Mouse (Mus musculus): ENCODE data around the gene Prr12.

Prr12 gene

DNA sequence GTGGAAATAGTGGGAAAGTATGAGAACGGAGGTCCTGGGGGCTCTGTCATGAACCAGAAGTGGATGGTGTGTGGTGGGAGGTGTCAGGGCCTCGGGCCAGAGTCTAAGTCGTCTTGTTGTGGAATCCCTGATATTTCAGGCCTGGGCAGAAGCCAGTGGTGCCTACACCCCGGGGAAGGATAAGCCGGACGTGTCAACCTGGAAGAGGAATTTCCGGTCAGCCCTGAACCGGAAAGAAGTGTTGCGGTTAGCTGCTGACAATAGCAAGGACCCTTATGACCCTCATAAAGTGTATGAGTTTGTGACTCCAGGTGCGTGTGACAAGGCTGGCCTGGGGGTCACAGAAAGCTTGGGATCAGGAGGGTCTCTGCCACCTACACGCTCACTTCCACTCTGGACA, 52.9 kb downstream of the Prr12 start:
- DNase-seq (ENCODE audit: low read depth, low spot score), result no peak

DNA sequence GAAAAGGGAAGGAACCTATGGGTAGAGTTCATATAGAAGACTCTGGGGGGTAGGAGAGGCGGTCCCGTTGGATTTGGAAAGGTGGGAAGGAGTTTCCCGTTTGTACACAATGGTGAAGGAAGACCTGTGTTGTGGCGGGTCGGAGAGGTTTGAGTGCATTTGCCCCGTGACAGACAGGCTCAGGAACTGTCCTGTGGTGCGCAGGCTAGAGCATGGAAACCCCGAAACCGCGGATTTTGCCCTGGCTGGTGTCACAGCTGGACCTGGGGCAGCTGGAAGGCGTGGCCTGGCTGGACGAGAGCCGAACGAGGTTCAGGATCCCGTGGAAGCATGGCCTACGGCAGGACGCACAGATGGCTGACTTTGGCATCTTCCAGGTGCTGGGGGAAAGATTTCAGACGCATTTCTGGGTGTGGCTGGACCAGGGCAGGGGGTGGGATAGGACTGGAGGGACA, 54.2 kb downstream of the Prr12 start, which contains the start of gene Bcl2l12:
TSS of gene Bcl2l12 (minus strand) at position 212 of the 455 bp plus-strand sequence.
- no peak for DNase-seq (ENCODE audit: low read depth, low spot score)

DNA sequence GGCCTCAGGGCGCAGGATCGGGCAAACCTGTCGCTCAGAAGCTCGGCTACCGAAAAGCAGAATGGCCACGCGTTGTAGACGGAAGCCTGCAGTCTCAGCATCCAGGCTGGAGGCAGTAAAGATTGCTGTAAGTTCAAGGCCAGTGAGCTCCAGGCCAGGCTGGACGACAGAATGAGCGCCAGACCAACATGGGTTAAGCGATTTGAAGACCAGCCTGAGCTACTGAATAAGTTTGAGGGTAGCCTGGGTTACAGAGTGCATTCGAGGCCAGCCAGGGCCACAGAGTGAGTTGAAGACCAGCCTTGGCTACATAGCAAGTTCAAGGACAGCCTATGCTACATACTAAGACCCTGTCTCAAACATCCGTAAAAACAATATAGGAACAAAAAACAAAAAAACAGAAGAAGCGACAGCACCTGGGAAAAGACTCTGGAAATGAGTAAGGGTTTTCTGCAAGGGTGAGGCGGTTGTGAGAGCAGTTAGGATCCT, 54.7 kb downstream of the Prr12 start:
- no peak for DNase-seq (ENCODE audit: low read depth, low spot score)

DNA sequence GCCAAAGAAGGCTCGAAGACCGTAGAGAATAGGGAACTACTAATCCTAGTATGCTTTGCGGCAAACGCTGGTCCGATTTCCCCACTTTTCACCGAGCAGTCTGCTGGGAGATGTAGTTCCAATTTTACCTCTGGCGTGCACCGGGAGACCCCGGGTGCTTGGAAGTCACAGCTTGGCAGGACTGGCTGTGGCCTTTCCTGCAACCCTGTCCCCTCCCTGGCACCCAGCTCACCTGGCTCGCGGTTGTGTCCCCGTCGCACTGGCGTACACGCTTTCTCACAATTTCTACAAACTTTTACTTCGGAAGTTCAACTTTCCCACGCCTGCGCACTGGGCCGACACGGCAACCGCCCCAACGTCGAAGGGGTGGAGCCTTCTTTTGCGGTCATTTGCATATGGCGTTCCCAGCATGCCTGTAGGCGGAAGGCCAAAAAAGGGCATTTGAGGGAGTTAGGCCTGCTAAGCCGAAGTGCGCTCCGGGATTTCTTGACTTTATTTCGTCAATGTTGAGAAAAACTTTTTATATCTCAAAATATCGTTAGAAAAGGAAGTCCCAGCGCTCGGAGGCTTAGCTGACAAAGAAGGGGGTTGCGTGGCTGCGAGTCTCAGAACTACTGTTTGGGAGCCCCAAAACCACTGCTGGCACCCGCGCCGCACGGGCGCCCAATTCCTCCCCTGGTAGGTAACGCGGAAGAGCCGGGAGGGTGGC, 55.3 kb downstream of the Prr12 start, which contains the start of gene Irf3:
TSS of gene Irf3 (plus strand) at position 418 of the 709 bp plus-strand sequence.
- DNase-seq (ENCODE audit: low read depth, low spot score), result peak; percentile 87

DNA sequence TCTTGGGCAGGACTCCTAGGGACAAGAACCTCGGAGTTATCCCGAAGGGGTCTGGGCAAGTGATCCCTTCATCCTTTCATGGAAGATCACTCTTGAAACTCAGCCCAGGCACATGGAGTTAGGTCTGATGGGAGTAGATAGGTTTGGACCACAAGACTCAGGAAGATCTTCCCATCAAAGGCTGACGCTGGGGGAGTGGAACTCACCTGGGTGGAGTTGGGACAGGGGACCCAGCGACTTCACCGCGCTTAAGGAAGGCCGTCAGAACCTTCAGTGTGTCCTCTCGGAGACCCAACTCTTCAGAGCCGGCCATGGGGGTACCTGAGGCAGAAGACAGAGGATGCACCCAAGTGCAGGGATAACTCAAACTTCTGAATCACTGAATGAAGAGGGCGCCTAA, 56.0 kb downstream of the Prr12 start:
- DNase-seq (ENCODE audit: low read depth, low spot score), result no peak

DNA sequence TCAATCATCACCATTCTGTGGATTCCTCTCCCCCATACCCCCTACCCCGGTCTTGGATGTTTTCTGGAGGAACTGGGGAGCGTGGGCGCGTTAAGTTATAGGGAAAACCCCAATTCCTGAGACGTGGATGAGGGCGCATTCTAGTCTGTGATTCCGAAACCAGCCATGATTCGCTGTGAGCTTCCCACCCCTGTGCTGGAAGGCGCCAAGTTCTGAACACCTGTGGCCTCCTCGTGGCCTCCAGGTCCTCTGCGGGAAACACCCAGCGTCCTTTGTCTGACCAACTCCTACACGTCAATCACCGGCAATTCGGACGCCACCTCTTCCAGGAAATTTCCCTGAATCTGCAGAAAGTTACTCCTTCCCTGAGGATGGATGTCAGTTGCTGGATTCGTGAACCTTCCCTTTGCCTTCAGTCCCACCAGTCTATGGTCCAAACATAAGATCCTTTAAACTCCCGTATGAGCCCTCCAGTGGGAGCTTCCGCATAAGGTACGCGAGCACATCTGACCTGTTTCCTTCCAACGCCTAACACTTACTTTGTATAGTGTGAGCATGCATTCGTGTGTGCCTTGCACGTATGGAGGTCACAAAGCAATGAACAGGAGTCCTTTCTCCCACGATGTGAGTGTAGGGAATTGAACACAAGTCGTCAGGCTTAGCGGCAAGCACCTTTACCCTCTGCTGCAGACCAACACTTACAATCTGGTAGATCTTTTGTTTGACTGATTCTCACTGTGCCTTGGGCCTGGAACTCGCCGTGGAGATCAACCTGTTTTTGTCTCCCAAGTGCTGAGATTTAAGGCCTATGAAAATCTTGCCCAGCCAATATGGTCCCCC, 65.6 kb downstream of the Prr12 start:
- DNase-seq (ENCODE audit: low read depth, low spot score), result no peak

DNA sequence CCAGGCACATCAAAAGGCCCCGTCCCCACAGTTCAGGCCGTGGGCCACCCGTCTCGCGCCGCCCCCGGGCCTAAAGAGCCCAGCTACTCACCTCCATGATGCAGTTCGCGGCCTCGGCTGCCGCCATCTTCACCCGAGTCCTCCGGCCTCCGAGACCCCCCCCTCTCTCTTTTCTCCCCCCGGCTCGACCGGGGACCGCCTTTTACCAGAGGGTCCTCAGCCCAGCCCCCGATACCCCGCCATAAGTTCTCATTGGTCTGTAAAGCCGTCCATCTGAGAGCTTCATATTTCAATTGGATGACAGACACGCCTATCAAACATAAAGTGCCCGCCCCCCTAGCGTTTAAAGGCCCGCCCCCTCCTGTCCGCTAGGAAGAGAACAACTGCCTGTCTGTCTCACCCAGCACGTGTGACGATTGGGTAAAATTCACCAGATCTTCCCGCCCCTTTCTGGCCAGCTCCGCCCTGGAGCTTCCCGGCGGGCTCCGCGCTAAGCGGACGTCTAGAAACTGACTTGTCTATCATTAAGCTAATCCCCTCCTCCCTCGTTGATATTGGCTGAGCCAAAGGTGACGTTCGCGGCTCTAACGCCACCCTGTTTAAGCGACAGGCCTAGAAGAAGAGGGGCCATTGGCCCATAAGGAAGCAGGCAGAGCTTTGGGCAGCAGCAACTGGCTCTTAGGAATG, 66.3 kb downstream of the Prr12 start, which contains the start of gene Prmt1:
TSS of gene Prmt1 (minus strand) at position 377 of the 687 bp plus-strand sequence.
- DNase-seq (ENCODE audit: low read depth, low spot score), result peak; percentile 98

- peak; percentile 55 for DNase-seq (ENCODE audit: low read depth, low spot score)
These were observed 67.0 kb downstream of the Prr12 start for GRCm38 (mm10) chr7:44985595-44986191.

DNA sequence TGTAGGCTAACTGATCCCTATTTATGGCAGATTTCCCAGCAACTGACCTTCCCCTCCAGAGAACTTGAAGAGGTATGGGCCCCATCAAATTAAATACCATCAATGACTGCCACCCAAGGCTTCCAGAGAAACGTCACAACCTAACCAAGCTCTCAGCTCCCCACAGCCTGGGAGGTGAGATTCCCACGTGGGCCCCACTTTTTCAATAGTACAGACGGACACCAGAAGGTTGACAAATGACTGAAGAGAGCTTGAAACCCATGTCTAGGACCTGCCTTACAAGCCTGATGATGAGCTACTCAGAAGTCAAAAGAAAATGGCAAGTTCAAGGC, 67.9 kb downstream of the Prr12 start:
- DNase-seq (ENCODE audit: low read depth, low spot score), result no peak

DNA sequence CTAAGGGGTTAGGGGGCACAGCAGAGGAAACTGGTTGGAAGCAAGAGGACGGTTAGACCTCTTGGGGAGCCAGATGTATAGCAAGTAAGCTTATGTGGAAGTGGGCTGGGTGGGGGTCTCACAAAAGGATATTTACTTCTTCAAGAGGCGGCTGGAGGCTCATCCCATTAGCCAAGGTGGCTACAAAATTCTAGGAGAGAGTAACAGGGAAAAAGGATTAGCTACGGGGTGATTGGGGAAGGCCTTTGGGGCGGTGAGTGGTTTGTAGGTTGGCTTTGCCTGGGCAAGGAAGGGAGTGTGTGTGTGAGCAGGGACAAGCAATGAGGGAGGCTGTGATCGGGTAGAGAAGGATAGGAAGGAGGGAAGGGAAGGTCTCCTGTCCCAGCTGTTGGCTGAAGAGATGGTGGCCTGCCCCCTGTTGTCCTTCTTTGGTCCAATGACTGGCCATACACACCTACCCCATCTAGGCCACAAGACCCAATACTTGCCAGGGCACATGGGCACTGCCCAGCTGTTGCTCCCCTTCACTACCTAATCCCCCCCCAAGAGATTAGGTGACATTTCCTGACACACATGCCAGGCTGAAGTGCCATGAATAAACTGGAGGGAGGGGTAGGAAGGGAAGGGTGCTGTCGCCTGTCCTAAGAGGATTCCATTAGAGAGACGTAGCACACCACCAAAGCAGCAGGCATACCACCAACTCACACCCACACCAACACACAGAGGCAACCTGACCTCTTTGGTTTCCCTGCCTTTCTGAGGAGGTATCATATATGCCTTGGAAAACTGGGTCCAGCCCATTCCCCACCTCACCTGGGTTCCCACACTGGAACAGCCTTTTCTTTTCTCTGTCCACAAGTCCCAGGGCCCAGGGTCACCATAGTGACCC, 68.5 kb downstream of the Prr12 start:
- no peak for DNase-seq (ENCODE audit: low read depth, low spot score)

GRCm38 (mm10) chr7:44983085-44983484, 69.6 kb downstream of the Prr12 start:
- peak; percentile 58 for DNase-seq (ENCODE audit: low read depth, low spot score)

GRCm38 (mm10) chr7:44981539-44981938, 71.1 kb downstream of the Prr12 start:
- DNase-seq (ENCODE audit: low read depth, low spot score), result no peak

- DNase-seq (ENCODE audit: low read depth, low spot score), result no peak
These were observed 74.4 kb downstream of the Prr12 start for GRCm38 (mm10) chr7:44978300-44978699.

All from WW6 (cell line).